Mouse (Mus musculus): ENCODE data around the gene Sumo1. TPM values are rescaled to one million over a fixed set of nuclear protein-coding genes. Genes with fewer than 3 reads are reported as not detected.

Gene Sumo1
- polyA plus RNA-seq, 1 experiment from 2014 or later = 320 TPM

GRCm38 (mm10) chr1:59573843-59574242 is 96.8 kb downstream of the Sumo1 start:
- H3K27me3 ChIP-seq (ENCODE audit: control insufficient read depth, insufficient read depth, low read length) = no peaks in the 10 kb centered on the region
- no peaks in the 10 kb centered on the region for H3K4me1 ChIP-seq (ENCODE audit: control insufficient read depth, insufficient read depth, low read length)
- 83% methylated on average over 3 of the region's 3 CpGs for WGBS
- no peaks in the 10 kb centered on the region for H3K36me3 ChIP-seq (ENCODE audit: control insufficient read depth, insufficient read depth, low read length)
- no peak overlapping the region for H3K4me2 ChIP-seq (ENCODE audit: low read depth, low read length)
- H3K4me3 ChIP-seq (replicated peaks; ENCODE audit: low read length) = no peak overlapping the region
- no peaks in the 10 kb centered on the region for H3K9me3 ChIP-seq (replicated peaks; ENCODE audit: control insufficient read depth, low read length)
- ATAC-seq (ENCODE audit: insufficient read depth, low FRiP score) = no peak
- no peak overlapping the region for H3K9ac ChIP-seq (ENCODE audit: low read length)
- no peak overlapping the region for H3K27ac ChIP-seq (ENCODE audit: low read length)

- Histone ChIP-seq H3K4me1 (ENCODE audit: control insufficient read depth, insufficient read depth, low read length) (no peaks in the 10 kb centered on the region), H3K4me3 (replicated peaks; ENCODE audit: low read length) (no peak overlapping the region), H3K4me2 (ENCODE audit: low read depth, low read length) (no peak overlapping the region), H3K9me3 (replicated peaks; ENCODE audit: control insufficient read depth, low read length) (no peaks in the 10 kb centered on the region), H3K27me3 (ENCODE audit: control insufficient read depth, insufficient read depth, low read length) (no peaks in the 10 kb centered on the region), H3K9ac (ENCODE audit: low read length) (no peak overlapping the region), H3K27ac (ENCODE audit: low read length) (no peak overlapping the region), H3K36me3 (ENCODE audit: control insufficient read depth, insufficient read depth, low read length) (no peaks in the 10 kb centered on the region)
- WGBS = 79% methylated on average over 3 of the region's 3 CpGs
- ATAC-seq (ENCODE audit: insufficient read depth, low FRiP score) = no peak
Measured at GRCm38 (mm10) chr1:59571502-59571901, 99.1 kb downstream of the Sumo1 start.

GRCm38 (mm10) chr1:59570767-59571166 is 99.9 kb downstream of the Sumo1 start:
- WGBS = 65% methylated on average over 4 of the region's 4 CpGs
- no peaks in the 10 kb centered on the region for H3K27me3 ChIP-seq (ENCODE audit: control insufficient read depth, insufficient read depth, low read length)
- H3K9ac ChIP-seq (ENCODE audit: low read length) = no peak overlapping the region
- no peak overlapping the region for H3K4me2 ChIP-seq (ENCODE audit: low read depth, low read length)
- ATAC-seq (ENCODE audit: insufficient read depth, low FRiP score) = no peak
- no peak overlapping the region for H3K27ac ChIP-seq (ENCODE audit: low read length)
- H3K4me3 ChIP-seq (replicated peaks; ENCODE audit: low read length) = no peak overlapping the region
- H3K36me3 ChIP-seq (ENCODE audit: control insufficient read depth, insufficient read depth, low read length) = no peaks in the 10 kb centered on the region
- no peaks in the 10 kb centered on the region for H3K4me1 ChIP-seq (ENCODE audit: control insufficient read depth, insufficient read depth, low read length)
- H3K9me3 ChIP-seq (replicated peaks; ENCODE audit: control insufficient read depth, low read length) = no peaks in the 10 kb centered on the region

- no peak overlapping the region for H3K4me2 ChIP-seq (ENCODE audit: low read depth, low read length)
- H3K9me3 ChIP-seq (replicated peaks; ENCODE audit: control insufficient read depth, low read length) = no peaks in the 10 kb centered on the region
- ATAC-seq (ENCODE audit: insufficient read depth, low FRiP score) = no peak
- no peaks in the 10 kb centered on the region for H3K4me1 ChIP-seq (ENCODE audit: control insufficient read depth, insufficient read depth, low read length)
- WGBS = 77% methylated on average over 5 of the region's 5 CpGs
- H3K27me3 ChIP-seq (ENCODE audit: control insufficient read depth, insufficient read depth, low read length) = no peaks in the 10 kb centered on the region
- H3K9ac ChIP-seq (ENCODE audit: low read length) = no peak overlapping the region
- no peak overlapping the region for H3K27ac ChIP-seq (ENCODE audit: low read length)
- H3K36me3 ChIP-seq (ENCODE audit: control insufficient read depth, insufficient read depth, low read length) = no peaks in the 10 kb centered on the region
- H3K4me3 ChIP-seq (replicated peaks; ENCODE audit: low read length) = no peak overlapping the region
Measured at GRCm38 (mm10) chr1:59569301-59569700, 101.3 kb downstream of the Sumo1 start.

GRCm38 (mm10) chr1:59568283-59568682 is 102.4 kb downstream of the Sumo1 start:
- 92% methylated on average over 1 of the region's 1 CpGs for WGBS
- no peak overlapping the region for H3K9ac ChIP-seq (ENCODE audit: low read length)
- no peak for ATAC-seq (ENCODE audit: insufficient read depth, low FRiP score)

GRCm38 (mm10) chr1:59567521-59567920 is 103.1 kb downstream of the Sumo1 start:
- no peak overlapping the region for H3K4me2 ChIP-seq (ENCODE audit: low read depth, low read length)
- H3K36me3 ChIP-seq (ENCODE audit: control insufficient read depth, insufficient read depth, low read length) = no peaks in the 10 kb centered on the region
- WGBS = 83% methylated on average over 4 of the region's 4 CpGs
- H3K9me3 ChIP-seq (replicated peaks; ENCODE audit: control insufficient read depth, low read length) = no peaks in the 10 kb centered on the region; the same call in 1 of the 2 replicates
- H3K27me3 ChIP-seq (ENCODE audit: control insufficient read depth, insufficient read depth, low read length) = no peaks in the 10 kb centered on the region
- no peak overlapping the region for H3K9ac ChIP-seq (ENCODE audit: low read length)
- ATAC-seq (ENCODE audit: insufficient read depth, low FRiP score) = no peak
- H3K4me1 ChIP-seq (ENCODE audit: control insufficient read depth, insufficient read depth, low read length) = no peaks in the 10 kb centered on the region
- H3K27ac ChIP-seq (ENCODE audit: low read length) = no peak overlapping the region
- no peak overlapping the region for H3K4me3 ChIP-seq (replicated peaks; ENCODE audit: low read length)

More at GRCm38 (mm10) chr1:59568283-59568682, 102.4 kb downstream of the Sumo1 start:
- H3K4me1 ChIP-seq (ENCODE audit: control insufficient read depth, insufficient read depth, low read length) = no peaks in the 10 kb centered on the region
- no peak overlapping the region for H3K4me2 ChIP-seq (ENCODE audit: low read depth, low read length)
- H3K27me3 ChIP-seq (ENCODE audit: control insufficient read depth, insufficient read depth, low read length) = no peaks in the 10 kb centered on the region
- no peaks in the 10 kb centered on the region for H3K36me3 ChIP-seq (ENCODE audit: control insufficient read depth, insufficient read depth, low read length)
- no peak overlapping the region for H3K27ac ChIP-seq (ENCODE audit: low read length)
- no peaks in the 10 kb centered on the region; the same call in 1 of the 2 replicates for H3K9me3 ChIP-seq (replicated peaks; ENCODE audit: control insufficient read depth, low read length)
- H3K4me3 ChIP-seq (replicated peaks; ENCODE audit: low read length) = no peak overlapping the region

- Histone ChIP-seq H3K4me1 (ENCODE audit: control insufficient read depth, insufficient read depth, low read length) (no peaks in the 10 kb centered on the region), H3K9ac (ENCODE audit: low read length) (no peak overlapping the region), H3K27ac (ENCODE audit: low read length) (no peak overlapping the region), H3K9me3 (replicated peaks; ENCODE audit: control insufficient read depth, low read length) (no peaks in the 10 kb centered on the region; the same call in 1 of the 2 replicates), H3K4me3 (replicated peaks; ENCODE audit: low read length) (no peak overlapping the region), H3K4me2 (ENCODE audit: low read depth, low read length) (no peak overlapping the region), H3K27me3 (ENCODE audit: control insufficient read depth, insufficient read depth, low read length) (no peaks in the 10 kb centered on the region), H3K36me3 (ENCODE audit: control insufficient read depth, insufficient read depth, low read length) (no peaks in the 10 kb centered on the region)
- 63% methylated on average over 6 of the region's 6 CpGs for WGBS
- ATAC-seq (ENCODE audit: insufficient read depth, low FRiP score) = no peak
Measured at GRCm38 (mm10) chr1:59566926-59567325, 103.7 kb downstream of the Sumo1 start.

- Histone ChIP-seq H3K27me3 (ENCODE audit: control insufficient read depth, insufficient read depth, low read length) (no peaks in the 10 kb centered on the region), H3K36me3 (ENCODE audit: control insufficient read depth, insufficient read depth, low read length) (no peaks in the 10 kb centered on the region), H3K4me3 (replicated peaks; ENCODE audit: low read length) (no peak overlapping the region), H3K27ac (ENCODE audit: low read length) (no peak overlapping the region), H3K4me2 (ENCODE audit: low read depth, low read length) (no peak overlapping the region), H3K4me1 (ENCODE audit: control insufficient read depth, insufficient read depth, low read length) (no peaks in the 10 kb centered on the region), H3K9me3 (replicated peaks; ENCODE audit: control insufficient read depth, low read length) (no peaks in the 10 kb centered on the region; the same call in 1 of the 2 replicates), H3K9ac (ENCODE audit: low read length) (no peak overlapping the region)
- ATAC-seq (ENCODE audit: insufficient read depth, low FRiP score) = no peak
- 77% methylated on average over 7 of the region's 7 CpGs for WGBS
Measured at GRCm38 (mm10) chr1:59566281-59566680, 104.4 kb downstream of the Sumo1 start.

- Histone ChIP-seq H3K4me2 (ENCODE audit: low read depth, low read length) (no peak overlapping the region), H3K4me1 (ENCODE audit: control insufficient read depth, insufficient read depth, low read length) (no peaks in the 10 kb centered on the region), H3K9me3 (replicated peaks; ENCODE audit: control insufficient read depth, low read length) (no peaks in the 10 kb centered on the region; the same call in 1 of the 2 replicates), H3K27ac (ENCODE audit: low read length) (no peak overlapping the region), H3K36me3 (ENCODE audit: control insufficient read depth, insufficient read depth, low read length) (no peaks in the 10 kb centered on the region), H3K4me3 (replicated peaks; ENCODE audit: low read length) (no peak overlapping the region), H3K9ac (ENCODE audit: low read length) (no peak overlapping the region), H3K27me3 (ENCODE audit: control insufficient read depth, insufficient read depth, low read length) (no peaks in the 10 kb centered on the region)
- WGBS = 62% methylated on average over 5 of the region's 5 CpGs
- ATAC-seq (ENCODE audit: insufficient read depth, low FRiP score) = no peak
Measured at GRCm38 (mm10) chr1:59565804-59566203, 104.8 kb downstream of the Sumo1 start.

- Histone ChIP-seq H3K9me3 (replicated peaks; ENCODE audit: control insufficient read depth, low read length) (no peaks in the 10 kb centered on the region; the same call in 1 of the 2 replicates), H3K4me3 (replicated peaks; ENCODE audit: low read length) (no peak overlapping the region), H3K27ac (ENCODE audit: low read length) (no peak overlapping the region), H3K36me3 (ENCODE audit: control insufficient read depth, insufficient read depth, low read length) (no peaks in the 10 kb centered on the region), H3K4me1 (ENCODE audit: control insufficient read depth, insufficient read depth, low read length) (no peaks in the 10 kb centered on the region), H3K4me2 (ENCODE audit: low read depth, low read length) (no peak overlapping the region), H3K9ac (ENCODE audit: low read length) (no peak overlapping the region), H3K27me3 (ENCODE audit: control insufficient read depth, insufficient read depth, low read length) (no peaks in the 10 kb centered on the region)
- no peak for ATAC-seq (ENCODE audit: insufficient read depth, low FRiP score)
- WGBS = 28% methylated on average over 2 of the region's 2 CpGs
Measured at GRCm38 (mm10) chr1:59563581-59563980, 107.1 kb downstream of the Sumo1 start.

Measured in stomach, embryonic 16.5 days (tissue).